ENCODE assay signal across 20 mouse cellular contexts in genomic region chr10:81538321-81539048, GRCm38 (mm10). TPM values are rescaled to one million over a fixed set of nuclear protein-coding genes. Genes with fewer than 3 reads are reported as not detected.
DNase-seq lines count a peak whose midpoint lies in the region; ATAC-seq and TF ChIP-seq lines count a peak whose summit lies in the region.
"Had no signal": no experiment of that assay in that cellular context is flagged by ENCODE, and none has a peak within 500 bp of the region (broad histone marks: within the 10 kb centered on the region; RNA-seq: fewer than 3 reads in every experiment).

No protein-coding gene starts in this region.

- H3K36me3 ChIP-seq in heart, embryonic 16.5 days (ENCODE audit: control insufficient read depth, insufficient read depth), result no peaks in the 10 kb centered on the region
- no peaks in the 10 kb centered on the region for H3K36me3 ChIP-seq in spleen, adult 2 months (ENCODE audit: control insufficient read depth, insufficient read depth, low read length)
- peaks cover 27% of the 10 kb centered on the region for H3K36me3 ChIP-seq in intestine, postnatal 0 days (ENCODE audit: control insufficient read depth, insufficient read depth)
- peaks cover 82% of the 10 kb centered on the region for H3K36me3 ChIP-seq in midbrain, embryonic 10.5 days
- peaks cover 21% of the 10 kb centered on the region for H3K36me3 ChIP-seq in forebrain, embryonic 14.5 days (ENCODE audit: control insufficient read depth, insufficient read depth, low read length)
- H3K36me3 ChIP-seq: forebrain, embryonic 15.5 days; heart, embryonic 15.5 days had no signal

- no peak overlapping the region; the same call in 1 of the 2 replicates for H3K9ac ChIP-seq in heart, embryonic 16.5 days (ENCODE audit: low read length)
- no peak overlapping the region for H3K9ac ChIP-seq in intestine, postnatal 0 days (ENCODE audit: low read depth, low read length)
- H3K9ac ChIP-seq in forebrain, embryonic 14.5 days (ENCODE audit: low read length), result no peak overlapping the region
- H3K9ac ChIP-seq: forebrain, embryonic 15.5 days; heart, embryonic 15.5 days; limb, embryonic 13.5 days; midbrain, embryonic 13.5 days had no signal

- TF ChIP-seq CTCF in spleen, adult 2 months (IDR thresholded peaks at IDR 0.05; ENCODE audit: extremely low read depth, insufficient read depth, insufficient read length, insufficient replicate concordance), result no peak
- TF ChIP-seq CTCF in intestine, postnatal 0 days (IDR thresholded peaks at IDR 0.05; ENCODE audit: low read depth), result no peak

- peaks cover 28% of the 10 kb centered on the region for H3K4me1 ChIP-seq in heart, embryonic 16.5 days (ENCODE audit: control insufficient read depth, insufficient read depth, low read length)
- peaks cover 28% of the 10 kb centered on the region; the same call in 1 of the 2 replicates for H3K4me1 ChIP-seq in spleen, adult 2 months (ENCODE audit: control insufficient read depth, insufficient read depth, insufficient read length)
- H3K4me1 ChIP-seq in intestine, postnatal 0 days (replicated peaks; ENCODE audit: control insufficient read depth, insufficient read depth, low read length), result peaks cover 5% of the 10 kb centered on the region
- H3K4me1 ChIP-seq in midbrain, embryonic 10.5 days, result peaks cover 36% of the 10 kb centered on the region
- H3K4me1 ChIP-seq in forebrain, embryonic 14.5 days (ENCODE audit: control insufficient read depth, insufficient read depth, low read length), result peaks cover 6% of the 10 kb centered on the region

- H3K27me3 ChIP-seq in heart, embryonic 16.5 days (ENCODE audit: control insufficient read depth, insufficient read depth, low read length), result no peaks in the 10 kb centered on the region
- no peaks in the 10 kb centered on the region for H3K27me3 ChIP-seq in spleen, adult 2 months (ENCODE audit: control insufficient read depth, insufficient read depth, low read length)
- H3K27me3 ChIP-seq in intestine, postnatal 0 days (replicated peaks; ENCODE audit: control insufficient read depth, insufficient read depth, low read length), result no peaks in the 10 kb centered on the region
- H3K27me3 ChIP-seq in midbrain, embryonic 10.5 days (ENCODE audit: low read depth, poor library complexity, severe bottlenecking), result no peaks in the 10 kb centered on the region
- H3K27me3 ChIP-seq in forebrain, embryonic 14.5 days (replicated peaks; ENCODE audit: control insufficient read depth, insufficient read depth, low read length), result no peaks in the 10 kb centered on the region
- H3K27me3 ChIP-seq: forebrain, embryonic 15.5 days; heart, embryonic 15.5 days; limb, embryonic 13.5 days; midbrain, embryonic 13.5 days had no signal

- DNase-seq in heart, adult 8-10 months (ENCODE audit: low spot score), result no peak
- DNase-seq in spleen, adult 2 months (ENCODE audit: low read depth in 1 of 2, low spot score in 2 of 2), result no peak
- no peak for DNase-seq in spleen, postnatal 14 days (ENCODE audit: low spot score in 2 of 2)
- DNase-seq in telencephalon, adult 2 months (ENCODE audit: low read depth, low spot score), result peak; percentile 58
- no peak for DNase-seq in midbrain, embryonic 10.5 days (ENCODE audit: low spot score)
- DNase-seq in forebrain, embryonic 14.5 days (ENCODE audit: low spot score), result no peak
- DNase-seq: cerebellum, postnatal 36 days; kidney, adult 11 months; kidney, postnatal 10 days; lung, adult 18-20 months; lung, postnatal 4 days had no signal

- no peaks in the 10 kb centered on the region for H3K9me3 ChIP-seq in heart, embryonic 16.5 days (replicated peaks; ENCODE audit: control insufficient read depth, low read length)
- H3K9me3 ChIP-seq in intestine, postnatal 0 days (ENCODE audit: control insufficient read depth), result no peaks in the 10 kb centered on the region
- H3K9me3 ChIP-seq in midbrain, embryonic 10.5 days (replicated peaks), result no peaks in the 10 kb centered on the region
- H3K9me3 ChIP-seq in forebrain, embryonic 14.5 days (replicated peaks; ENCODE audit: control insufficient read depth, low read length), result no peaks in the 10 kb centered on the region
- H3K9me3 ChIP-seq: forebrain, embryonic 15.5 days; G1E; heart, embryonic 15.5 days; hindbrain, embryonic 10.5 days; limb, embryonic 13.5 days; midbrain, embryonic 13.5 days had no signal

- 0 out of 2 replicates have a peak overlapping the region, but pooled peaks have one; percentile 23 for H3K27ac ChIP-seq in heart, embryonic 16.5 days (ENCODE audit: low read length)
- peak overlapping the region; percentile 13; the same call in 1 of the 2 replicates for H3K27ac ChIP-seq in spleen, adult 2 months (ENCODE audit: insufficient read depth, low read length)
- H3K27ac ChIP-seq in intestine, postnatal 0 days (ENCODE audit: low read depth, low read length), result peak overlapping the region; percentile 70
- no peak overlapping the region for H3K27ac ChIP-seq in midbrain, embryonic 10.5 days (replicated peaks)
- H3K27ac ChIP-seq in forebrain, embryonic 14.5 days (ENCODE audit: low read depth, low read length), result no peak overlapping the region
- H3K27ac ChIP-seq: forebrain, embryonic 15.5 days; heart, embryonic 15.5 days; hindbrain, embryonic 10.5 days; limb, embryonic 13.5 days; midbrain, embryonic 13.5 days had no signal

- H3K4me2 ChIP-seq in heart, embryonic 16.5 days (ENCODE audit: low read depth, low read length), result no peak overlapping the region
- H3K4me2 ChIP-seq in intestine, postnatal 0 days (replicated peaks; ENCODE audit: low read depth), result no peak overlapping the region
- no peak overlapping the region for H3K4me2 ChIP-seq in forebrain, embryonic 14.5 days (ENCODE audit: low read length)
- H3K4me2 ChIP-seq: forebrain, embryonic 15.5 days; heart, embryonic 15.5 days; limb, embryonic 13.5 days; midbrain, embryonic 13.5 days had no signal

- no peak for TF ChIP-seq POLR2A in spleen, adult 2 months (IDR thresholded peaks at IDR 0.05; ENCODE audit: low read depth, low read length)

- no peak overlapping the region for H3K4me3 ChIP-seq in heart, embryonic 16.5 days (ENCODE audit: low read length)
- no peak overlapping the region for H3K4me3 ChIP-seq in spleen, adult 2 months (ENCODE audit: extremely low read depth, insufficient read depth, insufficient read length)
- H3K4me3 ChIP-seq in intestine, postnatal 0 days (ENCODE audit: low read depth, low read length), result no peak overlapping the region
- no peak overlapping the region for H3K4me3 ChIP-seq in midbrain, embryonic 10.5 days
- H3K4me3 ChIP-seq in forebrain, embryonic 14.5 days (ENCODE audit: low read depth, low read length), result no peak overlapping the region
- H3K4me3 ChIP-seq: erythroblast, embryonic 14.5 days; forebrain, embryonic 15.5 days; heart, embryonic 15.5 days; hindbrain, embryonic 10.5 days; limb, embryonic 13.5 days; midbrain, embryonic 13.5 days had no signal

- no peak; the same call in 1 of the 2 replicates for ATAC-seq in heart, embryonic 16.5 days (replicated peaks; ENCODE audit: extremely low read depth, insufficient read depth, low FRiP score)
- ATAC-seq in intestine, postnatal 0 days, result peak; percentile 68
- no peak for ATAC-seq in forebrain, embryonic 14.5 days
- ATAC-seq: forebrain, embryonic 15.5 days; midbrain, embryonic 13.5 days had no signal

- 62% methylated on average over 3 of the region's 3 CpGs for WGBS in heart, embryonic 16.5 days
- WGBS in spleen, adult 2 months, result 32% methylated on average over 3 of the region's 3 CpGs
- WGBS in intestine, postnatal 0 days, result 55% methylated on average over 3 of the region's 3 CpGs
- 88% methylated on average over 3 of the region's 3 CpGs for WGBS in midbrain, embryonic 10.5 days
- WGBS in forebrain, embryonic 14.5 days, result 85% methylated on average over 3 of the region's 3 CpGs

RNA-seq across cellular contexts. Expression of gene Gna11, which starts 6.5 kb away (rescaled TPM):
- 57.4 and 59.7 TPM in 2 replicates for polyA plus RNA-seq in heart, embryonic 16.5 days (2015; fragmentation: Nextera tagmentation; extraction: Ambion mirVana)
- total RNA-seq in heart, adult 8-10 months (2022), result 10 to 100 TPM; 47.7 to 54.1 (median 50.9) TPM
- polyA plus RNA-seq in spleen, adult 2 months (2012; rRNA removed), result 33.8 and 38.9 TPM in 2 replicates
- 188 and 195 TPM in 2 replicates for polyA plus RNA-seq in intestine, postnatal 0 days (2015; fragmentation: Nextera tagmentation; extraction: Ambion mirVana)
- 70.7 and 73.7 TPM in 2 replicates for polyA plus RNA-seq in midbrain, embryonic 10.5 days (2016; fragmentation: Nextera tagmentation; extraction: Ambion mirVana)
- polyA plus RNA-seq in forebrain, embryonic 14.5 days (2014; fragmentation: Nextera tagmentation; extraction: Ambion mirVana), result 97.6 and 98.9 TPM in 2 replicates

RNA-seq across cellular contexts. Expression of gene Gna15, which starts 14.5 kb away (rescaled TPM):
- polyA plus RNA-seq in heart, embryonic 16.5 days (2015; fragmentation: Nextera tagmentation; extraction: Ambion mirVana), result 1.1 and 1.3 TPM in 2 replicates
- total RNA-seq in heart, adult 8-10 months (2022), result under 1 TPM; 0.37 to 0.78 (median 0.54) TPM
- polyA plus RNA-seq in spleen, adult 2 months (2012; rRNA removed), result 14.8 and 15.1 TPM in 2 replicates
- polyA plus RNA-seq in intestine, postnatal 0 days (2015; fragmentation: Nextera tagmentation; extraction: Ambion mirVana), result 0.64 and 0.78 TPM in 2 replicates
- 0.53 and 0.85 TPM in 2 replicates for polyA plus RNA-seq in midbrain, embryonic 10.5 days (2016; fragmentation: Nextera tagmentation; extraction: Ambion mirVana)
- 0.90 and 1.2 TPM in 2 replicates for polyA plus RNA-seq in forebrain, embryonic 14.5 days (2014; fragmentation: Nextera tagmentation; extraction: Ambion mirVana)

RNA-seq across cellular contexts. Expression of gene Aes, which starts 20.8 kb away (rescaled TPM):
- 529 and 769 TPM in 2 replicates for polyA plus RNA-seq in heart, embryonic 16.5 days (2015; fragmentation: Nextera tagmentation; extraction: Ambion mirVana)
- total RNA-seq in heart, adult 8-10 months (2022), result 1,000 to 10,000 TPM; 1,133 to 1,192 (median 1,173) TPM
- 702 and 1,172 TPM in 2 replicates for polyA plus RNA-seq in spleen, adult 2 months (2012; rRNA removed)
- polyA plus RNA-seq in intestine, postnatal 0 days (2015; fragmentation: Nextera tagmentation; extraction: Ambion mirVana), result 528 and 536 TPM in 2 replicates
- polyA plus RNA-seq in midbrain, embryonic 10.5 days (2016; fragmentation: Nextera tagmentation; extraction: Ambion mirVana), result 334 and 467 TPM in 2 replicates
- polyA plus RNA-seq in forebrain, embryonic 14.5 days (2014; fragmentation: Nextera tagmentation; extraction: Ambion mirVana), result 415 and 532 TPM in 2 replicates

RNA-seq across cellular contexts. Expression of gene Tle2, which starts 35.9 kb away (rescaled TPM):
- polyA plus RNA-seq in heart, embryonic 16.5 days (2015; fragmentation: Nextera tagmentation; extraction: Ambion mirVana), result 19.5 and 24.5 TPM in 2 replicates
- 10 to 100 TPM in 2 of 4 experiments, 1 to 10 TPM in 2; 5.4 to 12.1 (median 9.1) TPM for total RNA-seq in heart, adult 8-10 months (2022)
- 49.9 and 58.6 TPM in 2 replicates for polyA plus RNA-seq in spleen, adult 2 months (2012; rRNA removed)
- polyA plus RNA-seq in intestine, postnatal 0 days (2015; fragmentation: Nextera tagmentation; extraction: Ambion mirVana), result 3.0 and 5.2 TPM in 2 replicates
- polyA plus RNA-seq in midbrain, embryonic 10.5 days (2016; fragmentation: Nextera tagmentation; extraction: Ambion mirVana), result 9.7 and 13.5 TPM in 2 replicates
- 12.0 and 17.2 TPM in 2 replicates for polyA plus RNA-seq in forebrain, embryonic 14.5 days (2014; fragmentation: Nextera tagmentation; extraction: Ambion mirVana)

RNA-seq across cellular contexts. Expression of gene S1pr4, which starts 38.6 kb away (rescaled TPM):
- polyA plus RNA-seq in heart, embryonic 16.5 days (2015; fragmentation: Nextera tagmentation; extraction: Ambion mirVana), result 1.5 and 2.1 TPM in 2 replicates
- 1 to 10 TPM in 2 of 4 experiments, under 1 TPM in 2; 0.88 to 1.4 (median 1.0) TPM for total RNA-seq in heart, adult 8-10 months (2022)
- 127 and 168 TPM in 2 replicates for polyA plus RNA-seq in spleen, adult 2 months (2012; rRNA removed)
- 0.50 and 0.74 TPM in 2 replicates for polyA plus RNA-seq in intestine, postnatal 0 days (2015; fragmentation: Nextera tagmentation; extraction: Ambion mirVana)
- 0.37 and 0.89 TPM in 2 replicates for polyA plus RNA-seq in midbrain, embryonic 10.5 days (2016; fragmentation: Nextera tagmentation; extraction: Ambion mirVana)
- 0.26 and 0.53 TPM in 2 replicates for polyA plus RNA-seq in forebrain, embryonic 14.5 days (2014; fragmentation: Nextera tagmentation; extraction: Ambion mirVana)

Comparison
In these comparisons a context has a peak if more than half of its experiments do, and no peak if none do; other contexts are left out.
1. H3K27ac ChIP-seq: peak in heart, embryonic 16.5 days (single experiment), spleen, adult 2 months (single experiment) and intestine, postnatal 0 days (single experiment); none in midbrain, embryonic 10.5 days (single experiment) and forebrain, embryonic 14.5 days (single experiment).